Mouse (Mus musculus) ES-Bruce4 (cell line): ENCODE results near the gene Hist2h2bb. TPM values are rescaled to one million over a fixed set of nuclear protein-coding genes. Genes with fewer than 3 reads are reported as not detected.

Experiments
- H3K27ac ChIP-seq: 2 replicates; pipeline ENCODE4 v1.5.1; 2012; ENCODE audit warnings: low read length, inconsistent platforms; ENCODE audit not compliant: insufficient read depth
- H3K27me3 ChIP-seq: 2 replicates; pipeline ENCODE4 v1.6.1; 2012; ENCODE audit warnings: mild to moderate bottlenecking, low read length, inconsistent platforms; ENCODE audit not compliant: control insufficient read depth, poor library complexity, insufficient read depth, severe bottlenecking
- H3K36me3 ChIP-seq: 2 replicates; pipeline ENCODE4 v1.6.1; 2012; ENCODE audit warnings: inconsistent platforms, mild to moderate bottlenecking, low read length, moderate library complexity; ENCODE audit not compliant: control insufficient read depth, poor library complexity, insufficient read depth, severe bottlenecking
- H3K4me1 ChIP-seq: one replicate; pipeline ENCODE4 v1.8.1; 2011; ENCODE audit warnings: low read length; ENCODE audit not compliant: control insufficient read depth, insufficient read depth
- H3K4me3 ChIP-seq: 2 replicates; pipeline ENCODE4 v1.5.1; 2011; ENCODE audit warnings: low read depth, mild to moderate bottlenecking, low read length
- H3K9ac ChIP-seq: 2 replicates; pipeline ENCODE4 v1.6.1; 2012; ENCODE audit warnings: low read depth, mild to moderate bottlenecking, inconsistent platforms; ENCODE audit not compliant: poor library complexity, severe bottlenecking
- H3K9me3 ChIP-seq: replicated peaks from 2 replicates; pipeline ENCODE4 v1.6.1; 2012; ENCODE audit warnings: mild to moderate bottlenecking, low read length, inconsistent platforms; ENCODE audit not compliant: control insufficient read depth, poor library complexity, insufficient read depth, severe bottlenecking
- CTCF ChIP-seq: IDR thresholded peaks from one replicate; pipeline ENCODE4 v1.8.1; 2011; ENCODE audit warnings: low read depth, low read length
- EP300 ChIP-seq: IDR thresholded peaks from 2 replicates; pipeline ENCODE4 v1.6.1; 2011; ENCODE audit warnings: low read depth, low read length; ENCODE audit not compliant: insufficient read depth
- POLR2A ChIP-seq: IDR thresholded peaks from one replicate; pipeline ENCODE4 v1.8.1; 2011; ENCODE audit warnings: low read length; ENCODE audit not compliant: insufficient read depth
- polyA plus RNA-seq: library from polyadenylated mRNA; stranded (reverse); fragments of >200 nt; gene quantifications from 2 replicates; pipeline ENCODE4 v1.2.4, GENCODE M21; 2011; ENCODE audit warnings: low read depth; ENCODE audit not compliant: missing spikeins, insufficient read depth, insufficient read length

The Hist2h2bb gene
- polyA plus RNA-seq, 1 experiment, result 33.9 TPM

GRCm38 (mm10) chr3:96263558-96264403 is 5.8 kb upstream of the Hist2h2bb start:
- H3K9me3 ChIP-seq, result no peaks in the 10 kb centered on the region
- H3K27me3 ChIP-seq, result no peaks in the 10 kb centered on the region
- H3K9ac ChIP-seq, result peak overlapping the region; percentile 96
- H3K4me3 ChIP-seq, result peak overlapping the region; percentile 75
- H3K36me3 ChIP-seq, result no peaks in the 10 kb centered on the region
- H3K4me1 ChIP-seq, result no peaks in the 10 kb centered on the region
- TF ChIP-seq CTCF (no peak), POLR2A (no peak), EP300 (no peak)
- H3K27ac ChIP-seq, result peak overlapping the region; percentile 92

DNA sequence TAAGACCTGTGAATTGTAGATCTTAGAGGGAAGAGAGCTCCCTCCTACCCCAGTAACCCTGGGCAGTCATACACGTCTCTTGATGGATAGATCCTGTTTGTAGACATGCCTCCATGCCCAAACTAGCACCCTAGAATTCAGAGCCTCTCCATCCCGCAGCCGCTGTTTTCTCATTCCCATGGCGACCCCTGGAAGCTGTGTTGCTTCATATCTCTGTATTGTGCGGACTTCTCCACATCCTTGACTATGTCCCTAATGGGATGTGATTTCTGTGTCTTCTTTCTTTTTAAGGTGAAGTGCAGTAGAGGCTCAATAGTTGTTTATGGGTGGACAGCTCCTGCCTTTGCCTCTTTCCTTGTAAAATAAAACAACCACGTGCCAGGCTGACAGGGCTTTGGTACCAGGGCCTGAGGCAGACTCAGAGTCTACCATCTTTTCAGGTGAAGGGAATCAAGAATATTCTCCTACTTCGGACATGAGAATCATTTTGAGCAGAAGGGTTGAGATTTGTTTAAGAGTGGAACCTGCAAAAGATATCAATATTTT is 5.1 kb upstream of the Hist2h2bb start:
- peak overlapping the region; percentile 40 for H3K4me3 ChIP-seq
- no peaks in the 10 kb centered on the region for H3K27me3 ChIP-seq
- TF ChIP-seq CTCF (no peak), POLR2A (no peak), EP300 (no peak)
- peak overlapping the region; percentile 96 for H3K9ac ChIP-seq
- no peaks in the 10 kb centered on the region for H3K4me1 ChIP-seq
- no peaks in the 10 kb centered on the region for H3K9me3 ChIP-seq
- no peaks in the 10 kb centered on the region for H3K36me3 ChIP-seq
- peak overlapping the region; percentile 92 for H3K27ac ChIP-seq

DNA sequence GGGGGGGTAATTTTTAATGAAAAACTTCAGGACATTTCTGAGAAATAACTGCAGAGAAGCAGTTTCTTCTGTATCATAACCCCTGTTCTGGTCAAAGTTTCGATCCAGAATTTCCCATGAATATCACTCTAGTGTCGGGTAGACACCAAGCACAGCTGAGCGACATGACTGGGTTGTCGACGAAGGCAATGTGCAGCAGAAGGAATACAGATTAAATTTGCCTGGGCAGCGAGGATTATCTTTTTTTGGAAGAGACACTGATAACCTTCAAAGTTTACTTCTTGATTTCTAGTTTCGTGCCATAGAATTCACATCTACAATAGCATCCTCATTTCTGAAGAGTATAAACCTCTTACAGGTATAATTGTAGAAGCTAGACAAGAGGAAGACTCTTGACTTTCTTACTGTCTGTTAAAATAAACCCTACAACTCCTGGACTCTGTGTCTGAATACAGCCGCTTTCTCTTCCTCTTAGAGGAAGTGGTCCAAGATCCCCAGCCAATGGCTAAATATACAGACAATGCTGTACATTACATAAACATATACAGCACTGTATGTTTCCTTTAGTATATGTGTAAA is 3.3 kb upstream of the Hist2h2bb start:
- Histone ChIP-seq H3K36me3 (no peaks in the 10 kb centered on the region), H3K9ac (no peak overlapping the region), H3K4me1 (no peaks in the 10 kb centered on the region), H3K4me3 (no peak overlapping the region), H3K27ac (no peak overlapping the region), H3K27me3 (no peaks in the 10 kb centered on the region), H3K9me3 (no peaks in the 10 kb centered on the region)
- no peak for TF ChIP-seq POLR2A
- TF ChIP-seq EP300, result no peak
- TF ChIP-seq CTCF, result no peak

DNA sequence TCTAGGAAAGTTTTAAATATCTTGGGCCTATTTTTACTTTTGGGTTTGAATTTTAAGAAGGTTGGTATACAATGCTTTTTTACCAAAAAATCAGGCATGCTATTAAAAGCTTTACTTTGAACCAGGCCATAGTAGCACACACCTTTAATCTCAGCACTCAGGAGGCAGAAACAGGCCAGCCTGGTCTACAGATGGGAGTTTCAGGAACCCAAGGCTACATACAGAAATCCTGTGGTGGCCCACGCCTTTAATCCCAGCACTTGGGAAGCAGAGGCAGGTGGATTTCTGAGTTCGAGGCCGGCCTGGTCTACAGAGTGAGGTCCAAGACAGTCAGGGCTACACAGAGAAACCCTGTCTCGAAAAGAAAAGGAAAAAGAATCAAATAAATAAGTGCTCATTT is 2.0 kb upstream of the Hist2h2bb start:
- Histone ChIP-seq H3K4me1 (no peaks in the 10 kb centered on the region), H3K9ac (peak overlapping the region; percentile 85), H3K4me3 (no peak overlapping the region), H3K36me3 (no peaks in the 10 kb centered on the region), H3K9me3 (no peaks in the 10 kb centered on the region), H3K27ac (peak overlapping the region; percentile 98), H3K27me3 (no peaks in the 10 kb centered on the region)
- TF ChIP-seq CTCF, result no peak
- no peak for TF ChIP-seq POLR2A
- TF ChIP-seq EP300, result no peak

- Histone ChIP-seq H3K27ac (peak within 1 kb of the TSS; percentile 100), H3K4me3 (peak within 1 kb of the TSS; percentile 96), H3K4me1 (no peaks in the 10 kb centered on the region), H3K27me3 (no peaks in the 10 kb centered on the region), H3K9ac (peak within 1 kb of the TSS; percentile 98), H3K9me3 (no peaks in the 10 kb centered on the region), H3K36me3 (no peaks in the 10 kb centered on the region)
- TF ChIP-seq CTCF (no peak), POLR2A (peak; percentile 78), EP300 (no peak)
Measured at GRCm38 (mm10) chr3:96268051-96268775, 1.3 kb upstream of the Hist2h2bb start, which contains the start of gene Hist2h3b. TSS of gene Hist2h3b (plus strand) at chr3:96268654.
